Mouse (Mus musculus) testis, adult 2 months (tissue): ENCODE measurements around the gene Tmem35b.
A peak's percentile ranks its signal among the peaks of the same experiment; 100 is the strongest.

Experiments
- CTCF ChIP-seq: fragments of 200-500 bp; IDR thresholded peaks from 2 replicates; pipeline ENCODE4 v1.5.1; 2012; ENCODE audit warnings: low read depth, mild to moderate bottlenecking, inconsistent platforms, low read length, moderate library complexity; ENCODE audit not compliant: control insufficient read depth, insufficient read depth, insufficient replicate concordance
- POLR2A ChIP-seq: fragments of 200-500 bp; IDR thresholded peaks from 2 replicates; pipeline ENCODE4 v1.6.1; 2012; ENCODE audit warnings: low read depth, mild to moderate bottlenecking, inconsistent platforms, low read length, moderate library complexity; ENCODE audit not compliant: control insufficient read depth

- TF ChIP-seq POLR2A (no peak), CTCF (0 out of 2 replicates have a peak, but pooled peaks have one; percentile 12)
Observed at GRCm38 (mm10) chr4:127173461-127173860, 50.0 kb downstream of the Tmem35b start.
